Mouse (Mus musculus): ENCODE data around the gene AC129217.1. TPM values are rescaled to one million over a fixed set of nuclear protein-coding genes. Genes with fewer than 3 reads are reported as not detected.

AC129217.1 gene
- total RNA-seq (2021) = not detected
- long read RNA-seq, experiment 1 = 0 reads
- long read RNA-seq, experiment 2, partial matches to known transcripts = 0 of 9 reads
- long read RNA-seq, experiment 2, other reads (novel, unspliced or antisense) = 9 of 9 reads

GRCm38 (mm10) chr19:8829660-8830059 lies at the start of gene AC129217.1:
TSS of gene AC129217.1 (plus strand) at chr19:8829773.
- no peak for DNase-seq (ENCODE audit: low spot score in 2 of 2)

- peak; percentile 68 to 82 for DNase-seq (ENCODE audit: low spot score in 2 of 2)
Observed at GRCm38 (mm10) chr19:8786008-8786781, 43.4 kb upstream of the AC129217.1 start, which contains the start of gene Taf6l. TSS of gene Taf6l (minus strand) at chr19:8786417.

DNA sequence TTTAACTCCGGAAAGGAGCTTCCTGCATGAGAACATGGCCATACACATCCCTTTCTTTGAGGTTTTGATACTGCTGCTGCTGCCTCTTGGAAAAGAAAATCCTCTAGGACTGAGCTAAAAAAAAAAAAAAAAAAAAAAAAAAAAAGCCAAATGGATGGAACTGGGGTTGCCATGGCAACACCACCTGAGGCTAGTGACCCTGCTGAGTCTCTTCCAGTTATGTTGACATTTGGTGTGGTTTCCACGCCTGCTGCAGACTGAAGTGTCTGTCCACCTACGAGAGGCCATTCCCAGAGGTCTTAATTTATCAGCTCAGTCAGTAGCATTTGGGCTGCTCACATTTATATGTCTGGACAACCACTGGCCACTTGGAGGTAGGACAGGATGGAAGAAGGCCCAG lies 41.1 kb upstream of the AC129217.1 start:
- DNase-seq (ENCODE audit: low spot score in 2 of 2) = no peak

DNA sequence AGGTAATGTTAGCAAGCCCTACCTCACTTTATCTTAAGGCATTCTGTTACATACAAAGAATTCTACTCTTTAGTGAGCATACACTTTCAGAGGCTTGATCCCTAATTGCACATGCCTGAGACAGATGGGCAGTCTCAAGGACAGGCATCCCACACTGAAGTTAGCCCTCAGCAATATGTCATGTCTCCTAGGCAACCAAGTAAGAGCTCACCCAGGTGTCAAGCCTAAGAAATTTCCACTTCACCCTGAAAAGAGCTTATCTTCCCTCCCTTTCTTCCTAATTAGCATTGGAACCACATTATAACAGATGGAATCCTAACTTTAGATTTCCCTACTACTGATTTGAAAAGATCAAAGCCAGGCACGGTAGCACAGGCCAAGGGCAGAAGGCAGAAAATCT lies 40.4 kb upstream of the AC129217.1 start:
- no peak for DNase-seq (ENCODE audit: low spot score in 2 of 2)

DNA sequence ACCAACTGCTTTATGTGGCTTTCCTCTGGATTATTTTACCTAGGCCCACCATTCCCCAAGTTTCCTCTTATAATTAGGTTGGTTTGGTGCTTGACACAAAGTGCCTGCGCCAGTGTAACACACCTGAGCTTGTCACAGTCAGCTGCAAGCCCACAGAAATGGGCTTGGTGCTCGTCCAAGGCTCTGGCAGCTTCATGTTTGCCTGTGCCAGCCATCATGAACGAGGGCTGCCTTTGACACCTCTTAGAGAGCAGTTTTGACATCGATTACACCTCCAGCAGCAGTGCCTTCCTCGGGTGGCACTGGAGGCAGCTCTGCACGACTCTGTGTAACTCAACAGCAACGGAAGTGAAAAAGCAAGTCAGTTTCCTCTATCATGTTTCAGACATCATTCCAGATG lies 39.4 kb upstream of the AC129217.1 start:
- DNase-seq (ENCODE audit: low spot score in 2 of 2) = no peak

- DNase-seq (ENCODE audit: low spot score in 2 of 2) = peak; percentile 77 to 81
Observed at GRCm38 (mm10) chr19:8798264-8798946, 31.2 kb upstream of the AC129217.1 start, which contains the start of gene Polr2g. TSS of gene Polr2g (minus strand) at chr19:8798577.

GRCm38 (mm10) chr19:8798947-8799315 lies 30.6 kb upstream of the AC129217.1 start:
- DNase-seq (ENCODE audit: low spot score in 2 of 2) = no peak

DNA sequence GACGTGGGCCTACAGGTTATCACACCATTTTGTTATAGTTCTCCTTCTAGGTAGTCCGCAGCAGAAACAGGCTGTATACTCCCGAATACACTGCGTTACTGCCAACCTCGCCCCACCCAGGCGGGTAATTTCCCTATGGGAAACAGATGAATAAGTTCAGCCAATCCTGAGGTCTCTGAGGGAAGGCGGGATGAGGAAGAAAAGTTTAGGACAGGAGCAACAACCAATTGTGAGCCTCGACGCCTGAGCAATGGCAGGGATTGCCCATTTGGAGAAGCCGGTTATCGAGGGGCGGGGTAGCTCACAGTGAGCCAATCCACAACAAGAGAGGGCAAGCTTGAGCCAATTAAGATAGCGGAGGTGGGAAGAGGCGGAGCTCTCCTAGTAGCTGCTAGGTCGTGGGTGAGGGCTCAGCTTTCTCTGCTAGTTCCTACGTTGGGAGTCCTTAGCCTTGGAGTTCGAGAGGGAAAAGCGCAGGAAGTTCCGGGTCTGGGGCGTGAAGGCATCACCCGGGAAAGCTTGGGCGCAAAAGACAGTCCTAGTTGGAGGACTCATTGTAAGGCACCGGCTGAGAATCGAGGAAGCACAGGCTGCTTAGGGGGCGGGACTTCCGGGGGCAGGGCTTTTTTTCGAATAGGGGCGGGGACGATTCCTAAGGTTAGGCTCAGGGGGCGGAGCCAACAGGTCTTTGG lies 27.3 kb upstream of the AC129217.1 start, which contains the start of gene Zbtb3:
Gene Zbtb3 (plus strand): TSS at position 426 of the 692 bp plus-strand sequence.
- peak; percentile 64 to 92 for DNase-seq (ENCODE audit: low spot score in 2 of 2)

GRCm38 (mm10) chr19:8803204-8803780 lies 26.3 kb upstream of the AC129217.1 start:
- no peak for DNase-seq (ENCODE audit: low spot score in 2 of 2)

DNA sequence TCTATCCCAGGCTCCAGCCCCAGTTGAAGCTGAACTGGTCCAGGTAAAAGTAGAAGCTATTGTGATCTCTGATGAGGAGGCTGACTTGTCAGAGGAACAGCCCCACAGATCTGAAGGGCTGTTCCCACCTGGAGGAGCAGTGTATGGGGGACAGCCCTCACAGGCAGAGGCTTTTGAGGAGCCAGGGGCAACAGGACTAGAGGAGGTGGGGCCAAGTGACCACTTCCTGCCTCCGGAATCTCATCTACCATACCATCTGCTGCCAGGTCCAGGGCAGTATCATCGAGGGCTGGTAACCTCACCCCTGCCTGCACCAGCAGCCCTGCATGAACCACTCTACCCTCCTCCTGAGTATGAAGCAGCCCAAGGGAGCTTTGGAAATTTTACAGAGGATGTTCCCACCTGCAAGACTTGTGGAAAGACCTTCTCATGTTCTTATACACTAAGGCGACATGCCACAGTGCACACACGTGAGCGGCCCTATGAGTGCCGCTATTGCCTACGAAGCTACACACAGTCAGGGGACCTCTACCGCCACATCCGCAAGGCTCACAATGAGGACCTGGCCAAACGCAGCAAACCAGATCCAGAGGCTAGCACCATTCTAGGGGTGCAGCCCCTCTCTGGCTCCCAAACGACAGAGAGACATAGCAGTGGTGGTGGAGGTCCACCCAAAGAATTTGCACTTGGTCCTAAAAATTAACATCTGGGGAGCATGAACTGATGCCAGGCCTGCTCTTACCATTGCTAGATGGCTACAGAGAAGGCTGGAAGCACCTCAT lies 25.5 kb upstream of the AC129217.1 start:
- DNase-seq (ENCODE audit: low spot score in 2 of 2) = no peak

DNA sequence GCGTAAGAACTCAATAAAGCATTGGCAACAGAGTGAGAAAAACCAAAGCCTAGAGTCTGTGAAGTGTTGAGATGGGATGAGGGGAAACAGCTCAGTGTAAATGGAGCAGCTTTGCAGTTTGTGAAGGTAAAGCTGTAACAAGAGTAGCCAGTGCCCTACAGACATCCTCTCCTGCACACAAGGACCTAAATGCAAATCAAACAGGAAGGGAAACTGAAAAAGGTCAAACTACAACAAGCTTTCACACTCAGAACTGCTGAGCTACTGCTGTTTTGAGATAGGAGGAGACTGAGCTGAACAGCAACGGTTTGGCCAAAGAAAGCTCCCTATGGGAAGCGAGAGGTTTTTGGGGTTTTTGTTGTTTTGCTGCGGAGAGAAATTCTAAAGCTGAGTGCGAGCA lies 22.8 kb upstream of the AC129217.1 start:
- DNase-seq (ENCODE audit: low spot score in 2 of 2) = no peak

GRCm38 (mm10) chr19:8815812-8816211 lies 13.8 kb upstream of the AC129217.1 start:
- no peak for DNase-seq (ENCODE audit: low spot score in 2 of 2)

DNA sequence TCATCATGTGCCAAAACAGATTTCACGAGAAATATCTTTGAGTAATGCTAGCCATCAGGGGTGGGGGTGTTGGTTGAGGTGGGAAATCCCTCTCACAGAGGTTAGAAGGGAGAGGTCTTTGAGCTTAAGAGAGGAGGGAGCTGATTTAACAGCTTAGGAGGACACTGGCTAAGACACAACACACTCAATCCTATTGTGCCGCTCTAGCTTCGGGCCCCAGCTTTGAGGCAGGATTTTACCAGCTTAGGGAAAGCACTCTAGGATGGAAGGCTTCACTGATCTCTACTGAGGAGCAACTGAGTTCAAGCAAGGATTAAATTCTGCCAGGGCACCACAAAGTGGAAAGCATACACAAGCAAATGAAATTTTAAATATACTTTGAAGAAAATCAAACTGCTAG lies 12.6 kb upstream of the AC129217.1 start:
- DNase-seq (ENCODE audit: low spot score in 2 of 2) = no peak

GRCm38 (mm10) chr19:8818301-8818798 lies 11.2 kb upstream of the AC129217.1 start:
- no peak for DNase-seq (ENCODE audit: low spot score in 2 of 2)

DNA sequence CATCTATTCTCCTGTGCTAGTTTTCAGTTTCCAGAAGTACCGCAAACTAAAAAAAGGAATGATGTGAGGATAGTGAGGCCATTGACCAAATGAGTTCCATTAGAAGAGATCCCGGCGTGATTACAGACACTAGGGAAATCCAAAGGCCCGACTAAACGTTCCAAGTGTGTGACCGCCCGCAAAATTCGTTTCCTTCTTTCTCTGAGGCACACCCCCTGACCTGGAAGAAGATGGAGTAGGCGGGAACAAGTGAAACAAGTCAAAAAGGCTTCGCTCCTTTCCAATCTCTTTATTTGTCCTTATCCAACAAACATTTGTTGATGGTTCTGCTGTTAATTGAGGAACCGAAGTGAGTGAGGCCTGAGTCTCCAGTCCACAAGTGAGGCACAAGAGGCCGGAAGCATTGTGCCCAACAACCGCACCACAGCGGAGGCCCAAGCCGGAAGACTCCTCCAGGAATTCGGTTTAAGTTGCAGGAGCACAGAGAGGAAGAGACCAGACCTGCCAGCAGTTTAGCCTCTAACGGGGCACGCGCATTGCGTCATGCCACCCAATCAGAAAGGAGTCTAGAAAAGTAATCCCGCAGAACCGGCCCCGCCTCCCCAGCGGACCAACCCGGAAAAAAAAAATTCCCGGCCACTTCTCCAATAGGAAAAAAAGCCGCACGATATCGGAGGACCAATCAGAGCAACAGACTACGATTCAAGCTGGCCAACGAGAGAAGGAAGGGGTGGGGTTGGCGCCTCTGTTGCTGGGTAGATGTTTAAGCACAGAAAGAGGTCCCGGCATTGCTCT lies 10.6 kb upstream of the AC129217.1 start, which contains the start of gene Ttc9c:
Gene Ttc9c (minus strand): TSS at position 533 of the 795 bp plus-strand sequence.
- DNase-seq (ENCODE audit: low spot score in 2 of 2) = peak; percentile 76 to 92

DNA sequence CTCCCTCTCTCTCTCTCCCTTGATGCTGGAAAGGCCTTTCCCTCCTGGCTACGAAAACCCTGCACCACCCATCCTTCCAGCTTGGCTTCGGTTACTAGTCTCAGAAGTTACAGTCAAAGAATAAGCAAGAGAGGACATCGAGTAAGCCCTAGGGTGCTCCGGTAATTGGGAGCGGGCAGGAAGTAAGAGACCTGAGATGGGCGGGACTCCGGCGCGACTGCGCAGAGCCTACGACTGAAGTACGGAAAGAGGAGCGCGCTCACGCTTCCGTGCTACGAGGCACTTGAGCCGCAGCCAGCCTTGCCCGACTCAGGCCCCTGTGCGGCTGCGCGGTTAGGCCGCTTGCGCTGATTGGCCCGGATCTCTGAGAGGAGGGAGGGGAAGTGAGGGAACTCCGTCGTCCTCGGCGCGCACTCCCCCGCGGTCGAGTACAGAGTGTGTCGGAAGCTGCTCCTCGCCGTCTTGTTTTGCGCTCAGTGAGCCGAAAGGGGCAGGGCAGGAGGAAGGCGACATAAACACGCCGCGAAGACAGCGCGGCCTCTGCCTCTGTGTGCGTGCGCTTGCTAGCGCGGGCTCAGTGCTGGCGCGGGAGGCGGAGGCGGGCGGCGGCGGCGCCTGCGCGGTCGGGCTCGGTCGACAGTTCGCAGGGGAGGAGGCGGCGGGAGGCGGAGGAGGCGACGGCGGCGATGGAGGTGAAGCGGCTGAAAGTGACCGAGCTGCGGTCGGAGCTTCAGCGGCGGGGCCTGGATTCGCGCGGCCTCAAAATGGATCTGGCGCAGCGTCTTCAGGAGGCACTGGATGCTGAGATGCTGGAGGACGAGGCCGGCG lies 9.8 kb upstream of the AC129217.1 start, which contains the start of gene Hnrnpul2:
Gene Hnrnpul2 (plus strand): TSS at position 415 of the 828 bp plus-strand sequence.
- peak; percentile 95 to 97 for DNase-seq (ENCODE audit: low spot score in 2 of 2)

DNA sequence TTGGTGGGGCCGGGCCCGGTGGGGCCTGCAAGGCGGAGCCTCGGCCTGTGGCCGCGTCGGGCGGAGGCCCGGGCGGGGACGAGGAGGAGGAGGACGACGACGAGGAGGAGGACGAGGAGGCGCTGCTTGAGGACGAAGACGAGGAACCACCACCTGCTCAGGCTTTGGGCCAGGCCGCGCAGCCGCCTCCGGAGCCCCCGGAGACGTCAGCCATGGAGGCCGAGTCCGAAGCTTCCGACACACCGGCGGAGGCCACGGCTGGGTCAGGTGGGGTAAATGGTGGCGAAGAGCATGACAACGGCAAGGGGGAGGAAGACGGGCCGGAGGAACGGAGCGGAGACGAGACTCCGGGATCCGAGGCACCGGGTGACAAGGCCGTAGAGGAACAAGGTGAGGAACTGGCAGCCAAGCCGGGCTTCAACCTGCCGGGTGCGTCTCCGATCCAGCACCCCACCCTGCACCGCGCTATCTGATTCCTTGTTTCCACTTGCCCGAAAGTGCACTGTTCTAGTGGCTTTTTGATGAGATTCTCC lies 9.1 kb upstream of the AC129217.1 start:
- DNase-seq (ENCODE audit: low spot score in 2 of 2) = peak in 1 of 2 experiments; percentile 30

DNA sequence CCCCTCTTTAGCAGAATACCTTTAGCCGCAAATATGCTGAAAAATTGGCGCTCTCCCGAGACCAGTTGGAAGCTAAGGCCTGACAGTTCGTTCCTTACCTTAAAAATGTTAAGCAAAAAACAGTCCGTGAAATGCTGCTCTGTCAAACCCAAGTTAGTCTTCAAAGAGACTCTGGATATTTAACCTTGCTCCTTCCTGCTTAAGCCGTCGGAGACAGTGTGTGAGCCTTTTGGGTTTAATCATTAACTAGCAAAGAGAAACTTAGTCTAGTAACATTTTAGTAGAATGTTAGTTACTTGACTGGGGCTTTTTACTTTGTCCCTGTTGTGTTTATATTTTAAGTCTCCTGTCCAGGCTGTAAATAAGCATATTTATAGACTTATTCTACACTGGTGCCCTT lies 8.4 kb upstream of the AC129217.1 start:
- no peak for DNase-seq (ENCODE audit: low spot score in 2 of 2)

All from adrenal gland, postnatal 4 days (tissue).